Mouse (Mus musculus): ENCODE measurements around the gene AC124108.1.

Gene AC124108.1

GRCm38 (mm10) chr1:132245010-132245409 is 53.8 kb downstream of the AC124108.1 start:
- DNase-seq (ENCODE audit: low spot score) = no peak

- peak; percentile 38 for DNase-seq (ENCODE audit: low spot score)
Observed at GRCm38 (mm10) chr1:132246137-132246536, 54.9 kb downstream of the AC124108.1 start.

GRCm38 (mm10) chr1:132246641-132247040 is 55.4 kb downstream of the AC124108.1 start:
- DNase-seq (ENCODE audit: low spot score) = no peak

- no peak for DNase-seq (ENCODE audit: low spot score)
Observed at GRCm38 (mm10) chr1:132254467-132254866, 63.2 kb downstream of the AC124108.1 start.

Measured in layer of hippocampus, adult 11-12 months (tissue).